Mouse (Mus musculus) gastrocnemius, adult 18-20 months (tissue): ENCODE data around the gene Klhl11. TPM values are rescaled to one million over a fixed set of nuclear protein-coding genes. Genes with fewer than 3 reads are reported as not detected.

Experiments
- DNase-seq: peaks from one replicate; pipeline ENCODE4 v3.0.0; 2021; ENCODE audit warnings: low spot score
- long read RNA-seq, 2 experiments: library from polyadenylated mRNA; stranded (forward); transcript quantifications; one replicate each; pipeline ENCODE4 v2.0.0; 2021
- total RNA-seq, 2 experiments: library from RNA; stranded (reverse); gene quantifications; 2 replicates each; pipeline ENCODE4 v1.2.3; 2021

Gene Klhl11
- 1 to 10 TPM; 2.7 to 4.2 TPM for total RNA-seq
- long read RNA-seq, experiment 1, partial matches to known transcripts: 0 of 1 reads
- long read RNA-seq, experiment 1, other reads (novel, unspliced or antisense): 0 of 1 reads
- long read RNA-seq, experiment 2, partial matches to known transcripts: 0 of 1 reads
- long read RNA-seq, experiment 2, other reads (novel, unspliced or antisense): 0 of 1 reads

GRCm38 (mm10) chr11:100472197-100472934 is at the start of gene Klhl11:
TSS of gene Klhl11 (minus strand) at chr11:100472741.
- peak; percentile 89 for DNase-seq

GRCm38 (mm10) chr11:100520838-100521237 is 48.3 kb upstream of the Klhl11 start:
- DNase-seq: no peak

GRCm38 (mm10) chr11:100519188-100519587 is 46.6 kb upstream of the Klhl11 start:
- no peak for DNase-seq

- peak; percentile 24 for DNase-seq
Measured at GRCm38 (mm10) chr11:100518188-100518591, 45.6 kb upstream of the Klhl11 start.

- no peak for DNase-seq
Measured at GRCm38 (mm10) chr11:100516291-100516690, 43.8 kb upstream of the Klhl11 start.

GRCm38 (mm10) chr11:100515789-100516188 is 43.2 kb upstream of the Klhl11 start:
- no peak for DNase-seq

GRCm38 (mm10) chr11:100515061-100515460 is 42.5 kb upstream of the Klhl11 start:
- DNase-seq: no peak

GRCm38 (mm10) chr11:100513716-100514115 is 41.2 kb upstream of the Klhl11 start:
- DNase-seq: no peak

GRCm38 (mm10) chr11:100512384-100512783 is 39.8 kb upstream of the Klhl11 start:
- DNase-seq: no peak

GRCm38 (mm10) chr11:100510556-100510955 is 38.0 kb upstream of the Klhl11 start:
- no peak for DNase-seq

- DNase-seq: no peak
Measured at GRCm38 (mm10) chr11:100505997-100506396, 33.5 kb upstream of the Klhl11 start.

- DNase-seq: no peak
Measured at GRCm38 (mm10) chr11:100504990-100505660, 32.6 kb upstream of the Klhl11 start.

- no peak for DNase-seq
Measured at GRCm38 (mm10) chr11:100501321-100501720, 28.8 kb upstream of the Klhl11 start.

GRCm38 (mm10) chr11:100500651-100501050 is 28.1 kb upstream of the Klhl11 start:
- no peak for DNase-seq

- no peak for DNase-seq
Measured at GRCm38 (mm10) chr11:100500241-100500640, 27.7 kb upstream of the Klhl11 start.

- no peak for DNase-seq
Measured at GRCm38 (mm10) chr11:100493771-100494170, 21.2 kb upstream of the Klhl11 start.

GRCm38 (mm10) chr11:100490951-100491350 is 18.4 kb upstream of the Klhl11 start:
- DNase-seq: no peak

- no peak for DNase-seq
Measured at GRCm38 (mm10) chr11:100485801-100486538, 13.4 kb upstream of the Klhl11 start.

GRCm38 (mm10) chr11:100484461-100484860 is 11.9 kb upstream of the Klhl11 start:
- no peak for DNase-seq

GRCm38 (mm10) chr11:100479152-100479551 is 6.6 kb upstream of the Klhl11 start:
- DNase-seq: no peak

GRCm38 (mm10) chr11:100476281-100476680 is 3.7 kb upstream of the Klhl11 start:
- no peak for DNase-seq

GRCm38 (mm10) chr11:100472935-100473295 is 374 bp upstream of the Klhl11 start:
- DNase-seq: no peak
